Mouse (Mus musculus) spleen, embryonic (tissue): ENCODE results near the gene Rer1.

Experiments
- CTCF ChIA-PET: fragments of 350-600 bp; sonication (Branson Sonifier 250); formaldehyde crosslinking; loops from one replicate; lab custom pipeline; 2022; lab: Charles Lee

Gene Rer1

GRCm38 (mm10) chr4:155086108-155087024 is at the start of gene Rer1, which contains the start of gene Morn1:
Rer1 (minus strand) TSS chr4:155086382.
Morn1 (plus strand) TSS chr4:155086577.
- CTCF ChIA-PET = interaction anchor here (0.7 kb wide), 1 partner anchor 9 kb away, joined by 4 read pairs; no protein-coding TSS in a partner anchor

GRCm38 (mm10) chr4:155134686-155135172 is 48.5 kb upstream of the Rer1 start:
- CTCF ChIA-PET = no interaction called here

- CTCF ChIA-PET = no interaction called here
Measured at GRCm38 (mm10) chr4:155133658-155134417, 47.7 kb upstream of the Rer1 start.

GRCm38 (mm10) chr4:155133188-155133587 is 47.0 kb upstream of the Rer1 start:
- CTCF ChIA-PET = interaction anchor here (0.6 kb wide), 1 partner anchor 21 kb away, joined by 4 read pairs; no protein-coding TSS in a partner anchor

GRCm38 (mm10) chr4:155130616-155131015 is 44.4 kb upstream of the Rer1 start:
- CTCF ChIA-PET = no interaction called here

- CTCF ChIA-PET = no interaction called here
Measured at GRCm38 (mm10) chr4:155129996-155130395, 43.8 kb upstream of the Rer1 start.

- CTCF ChIA-PET = no interaction called here
Measured at GRCm38 (mm10) chr4:155129132-155129917, 43.1 kb upstream of the Rer1 start.

- CTCF ChIA-PET = interaction anchor here (0.8 kb wide), 1 partner anchor 31 kb away, joined by 3 read pairs; no protein-coding TSS in a partner anchor
Measured at GRCm38 (mm10) chr4:155128411-155128810, 42.2 kb upstream of the Rer1 start.

GRCm38 (mm10) chr4:155126602-155127372 is 40.6 kb upstream of the Rer1 start:
- CTCF ChIA-PET = no interaction called here

GRCm38 (mm10) chr4:155126194-155126593 is 40.0 kb upstream of the Rer1 start:
- CTCF ChIA-PET = no interaction called here

GRCm38 (mm10) chr4:155125310-155125709 is 39.1 kb upstream of the Rer1 start:
- CTCF ChIA-PET = interaction anchor here (0.7 kb wide), 1 partner anchor 877 kb away, joined by 6 read pairs; no protein-coding TSS in a partner anchor

- CTCF ChIA-PET = no interaction called here
Measured at GRCm38 (mm10) chr4:155123868-155124534, 37.8 kb upstream of the Rer1 start.

- CTCF ChIA-PET = no interaction called here
Measured at GRCm38 (mm10) chr4:155122444-155123040, 36.4 kb upstream of the Rer1 start.

- CTCF ChIA-PET = no interaction called here
Measured at GRCm38 (mm10) chr4:155121915-155122443, 35.8 kb upstream of the Rer1 start.

- CTCF ChIA-PET = no interaction called here
Measured at GRCm38 (mm10) chr4:155121222-155121621, 35.0 kb upstream of the Rer1 start.

- CTCF ChIA-PET = no interaction called here
Measured at GRCm38 (mm10) chr4:155120583-155120982, 34.4 kb upstream of the Rer1 start.

- CTCF ChIA-PET = no interaction called here
Measured at GRCm38 (mm10) chr4:155120038-155120437, 33.9 kb upstream of the Rer1 start.

- CTCF ChIA-PET = interaction anchor here (0.6 kb wide), 1 partner anchor 61 kb away, joined by 10 read pairs; no protein-coding TSS in a partner anchor
Measured at GRCm38 (mm10) chr4:155118278-155118677, 32.1 kb upstream of the Rer1 start.

- CTCF ChIA-PET = no interaction called here
Measured at GRCm38 (mm10) chr4:155117396-155117978, 31.3 kb upstream of the Rer1 start.
